Mouse (Mus musculus) hindbrain, postnatal 0 days (tissue): ENCODE results near the gene Gper1. TPM values are rescaled to one million over a fixed set of nuclear protein-coding genes. Genes with fewer than 3 reads are reported as not detected.

Experiments
- ATAC-seq: fragments of 200-750 bp; cut with Nextera tagmentation; 2 replicates; pipeline ENCODE4 v1.8.0; 2017; ENCODE audit warnings: mild to moderate bottlenecking, moderate TSS enrichment, moderate library complexity
- DNase-seq: peaks from one replicate; pipeline ENCODE4 v3.0.0-alpha.2; 2015; ENCODE audit warnings: low spot score
- H3K27ac ChIP-seq: fragments of 300-500 bp; sonication (generic); 2 replicates; pipeline ENCODE4 v1.5.1; 2014; ENCODE audit warnings: mild to moderate bottlenecking
- H3K27me3 ChIP-seq: fragments of 300-500 bp; sonication (generic); 2 replicates; pipeline ENCODE4 v1.6.1; 2014; ENCODE audit warnings: low read length, mixed read lengths; ENCODE audit not compliant: insufficient read depth
- H3K36me3 ChIP-seq: fragments of 300-500 bp; sonication (generic); 2 replicates; pipeline ENCODE4 v1.6.1; 2014; ENCODE audit warnings: low read length, mixed read lengths; ENCODE audit not compliant: insufficient read depth
- H3K4me1 ChIP-seq: fragments of 300-500 bp; sonication (generic); 2 replicates; pipeline ENCODE4 v1.6.1; 2014; ENCODE audit warnings: antibody characterized with exemption, low read length, mixed read lengths; ENCODE audit not compliant: insufficient read depth
- H3K4me2 ChIP-seq: fragments of 300-500 bp; sonication (generic); 2 replicates; pipeline ENCODE4 v1.6.1; 2014; ENCODE audit warnings: low read depth, mild to moderate bottlenecking, low read length, moderate library complexity, mixed read lengths
- H3K4me3 ChIP-seq: fragments of 300-500 bp; sonication (generic); 2 replicates; pipeline ENCODE4 v1.5.1; 2014; ENCODE audit warnings: low read length
- H3K9ac ChIP-seq: fragments of 300-500 bp; sonication (generic); replicated peaks from 2 replicates; pipeline ENCODE4 v1.6.1; 2014; ENCODE audit warnings: mild to moderate bottlenecking, low read length, moderate library complexity, mixed read lengths
- H3K9me3 ChIP-seq: fragments of 300-500 bp; sonication (generic); 2 replicates; pipeline ENCODE4 v1.6.1; 2016; ENCODE audit warnings: low read length, mixed read lengths
- CTCF ChIP-seq: IDR thresholded peaks from 2 replicates; pipeline ENCODE4 v1.5.1; 2016; ENCODE audit warnings: antibody characterized with exemption, control low read depth, low read depth
- WGBS: fragments of 180-500 bp; shearing (Covaris S2); extraction: QIAGEN DNeasy Blood & Tissue Kit; methylation state at CpG from one replicate; pipeline ENCODE4 v1.1.7; 2014; 5-methylcytosine and 5-hydroxymethylcytosine counted together
- polyA plus RNA-seq: library from polyadenylated mRNA; unstranded; fragments of >200 nt; fragmentation: Nextera tagmentation; extraction: Ambion mirVana; gene quantifications from 2 replicates; pipeline ENCODE4 v1.2.1, GENCODE M21; 2015
- total RNA-seq: library from RNA; depleted of rRNA; stranded (reverse); fragments of >200 nt; gene quantifications from 2 replicates; pipeline ENCODE4 v1.2.3, GENCODE M21; 2014

Gper1 gene
- total and polyA plus RNA-seq, 2 experiments from 2014 or later: 5.6 to 9.6 TPM

DNA sequence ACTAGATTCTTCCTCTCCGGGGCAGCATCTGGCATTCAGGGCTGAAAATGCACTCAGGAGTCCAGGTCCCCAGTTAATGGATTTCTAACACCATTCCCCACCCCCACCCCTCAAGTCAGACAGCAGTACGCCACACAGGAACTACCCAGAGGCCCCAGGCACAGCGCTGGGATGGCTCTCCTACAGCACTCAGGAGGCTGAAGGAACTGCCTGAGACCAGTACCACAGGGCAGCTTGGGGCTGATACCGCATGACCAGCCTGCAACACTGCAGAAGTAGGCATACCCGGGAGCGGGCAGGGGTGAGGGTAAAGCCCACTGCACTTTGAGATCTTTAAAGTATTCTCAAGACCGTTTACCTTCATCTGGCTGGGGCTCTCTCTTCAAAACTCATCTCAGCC is 17.5 kb upstream of the Gper1 start:
- H3K4me2 ChIP-seq: no peak overlapping the region
- ATAC-seq (no peak), DNase-seq (no peak)
- H3K4me3 ChIP-seq: no peak overlapping the region
- H3K27ac ChIP-seq: no peak overlapping the region; the same call in 1 of the 2 replicates
- no peak overlapping the region for H3K9ac ChIP-seq
- 0 out of 2 replicates have a peak, but pooled peaks cover 5% of the 10 kb centered on the region for H3K4me1 ChIP-seq
- TF ChIP-seq CTCF: no peak
- no peaks in the 10 kb centered on the region for H3K9me3 ChIP-seq
- H3K27me3 ChIP-seq: no peaks in the 10 kb centered on the region
- WGBS: 78% methylated on average over 7 of the region's 7 CpGs
- H3K36me3 ChIP-seq: no peaks in the 10 kb centered on the region

- no peak for DNase-seq
- no peaks in the 10 kb centered on the region for H3K9me3 ChIP-seq
- H3K27ac ChIP-seq: no peak overlapping the region
- H3K36me3 ChIP-seq: no peaks in the 10 kb centered on the region
- no peak overlapping the region for H3K4me2 ChIP-seq
- no peak for ATAC-seq
- no peak for TF ChIP-seq CTCF
- 0 out of 2 replicates have a peak, but pooled peaks cover 5% of the 10 kb centered on the region for H3K4me1 ChIP-seq
- 82% methylated on average over 3 of the region's 3 CpGs for WGBS
- no peak overlapping the region for H3K9ac ChIP-seq
- H3K27me3 ChIP-seq: no peaks in the 10 kb centered on the region
- H3K4me3 ChIP-seq: no peak overlapping the region
Measured at GRCm38 (mm10) chr5:139405953-139406352, 17.0 kb upstream of the Gper1 start.

GRCm38 (mm10) chr5:139407121-139407885 is 15.6 kb upstream of the Gper1 start:
- 77% methylated on average over 14 of the region's 14 CpGs for WGBS
- Histone ChIP-seq H3K27ac (no peak overlapping the region), H3K27me3 (no peaks in the 10 kb centered on the region), H3K4me2 (no peak overlapping the region), H3K4me1 (0 out of 2 replicates have a peak, but pooled peaks cover 5% of the 10 kb centered on the region), H3K4me3 (no peak overlapping the region), H3K9me3 (no peaks in the 10 kb centered on the region), H3K9ac (no peak overlapping the region), H3K36me3 (no peaks in the 10 kb centered on the region)
- no peak for TF ChIP-seq CTCF
- no peak for ATAC-seq
- peak; percentile 31 for DNase-seq

GRCm38 (mm10) chr5:139408511-139408910 is 14.4 kb upstream of the Gper1 start:
- Histone ChIP-seq H3K4me2 (no peak overlapping the region), H3K27ac (no peak overlapping the region), H3K4me3 (no peak overlapping the region), H3K4me1 (0 out of 2 replicates have a peak, but pooled peaks cover 5% of the 10 kb centered on the region), H3K9ac (no peak overlapping the region), H3K36me3 (no peaks in the 10 kb centered on the region), H3K27me3 (no peaks in the 10 kb centered on the region), H3K9me3 (no peaks in the 10 kb centered on the region)
- no peak for DNase-seq
- no peak for ATAC-seq
- TF ChIP-seq CTCF: no peak; the same call in 1 of the 2 replicates
- 75% methylated on average over 7 of the region's 7 CpGs for WGBS

DNA sequence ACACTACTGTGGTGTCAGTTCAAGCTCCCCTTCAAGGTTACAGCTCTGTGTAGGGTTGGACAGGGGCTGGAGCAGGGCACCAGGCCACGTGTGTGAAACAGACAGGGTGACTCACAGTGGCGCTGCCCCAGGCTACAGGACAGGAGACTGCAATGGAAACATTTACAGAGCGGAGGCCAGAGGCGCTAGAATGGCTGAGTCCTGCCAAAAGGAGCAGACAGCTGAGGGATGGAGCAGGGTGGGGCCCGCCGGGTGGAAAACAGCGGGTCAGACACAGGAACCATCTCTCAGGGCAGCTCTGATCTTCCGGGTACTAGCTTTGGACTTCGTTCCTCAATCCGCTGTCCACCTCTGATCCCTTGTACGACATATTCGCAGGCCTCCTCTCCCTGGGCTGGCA is 13.5 kb upstream of the Gper1 start:
- ATAC-seq (no peak), DNase-seq (no peak)
- Histone ChIP-seq H3K4me1 (0 out of 2 replicates have a peak, but pooled peaks cover 5% of the 10 kb centered on the region), H3K9ac (no peak overlapping the region), H3K27me3 (no peaks in the 10 kb centered on the region), H3K36me3 (no peaks in the 10 kb centered on the region), H3K27ac (no peak overlapping the region), H3K9me3 (no peaks in the 10 kb centered on the region), H3K4me2 (no peak overlapping the region), H3K4me3 (no peak overlapping the region)
- no peak for TF ChIP-seq CTCF
- WGBS: 62% methylated on average over 12 of the region's 12 CpGs

DNA sequence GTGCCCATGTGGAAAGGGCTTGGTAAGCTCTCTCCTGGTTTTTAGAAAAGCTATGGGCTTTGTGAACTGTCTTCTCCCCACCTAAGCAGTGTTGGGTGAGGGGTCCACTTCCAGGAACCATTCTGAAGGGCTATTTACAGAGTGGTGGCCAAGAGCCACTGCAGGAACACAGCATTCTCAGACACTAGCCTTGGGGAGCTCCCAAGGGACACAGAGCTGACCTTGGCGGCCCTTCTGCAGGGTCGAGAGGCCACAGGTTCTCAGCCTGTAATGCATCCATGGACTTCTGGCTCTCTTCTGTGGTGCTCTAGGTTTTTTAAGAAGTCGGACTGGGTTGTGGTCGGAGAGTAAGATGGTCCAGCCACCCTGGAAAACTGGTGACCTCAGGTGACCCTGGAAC is 12.9 kb upstream of the Gper1 start:
- ATAC-seq (no peak), DNase-seq (no peak)
- no peak overlapping the region for H3K9ac ChIP-seq
- no peaks in the 10 kb centered on the region for H3K36me3 ChIP-seq
- WGBS: 86% methylated on average over 4 of the region's 4 CpGs
- no peak overlapping the region for H3K4me2 ChIP-seq
- no peak for TF ChIP-seq CTCF
- H3K4me1 ChIP-seq: peaks cover 7% of the 10 kb centered on the region; the same call in 1 of the 2 replicates
- H3K27ac ChIP-seq: no peak overlapping the region
- no peaks in the 10 kb centered on the region for H3K9me3 ChIP-seq
- H3K27me3 ChIP-seq: no peaks in the 10 kb centered on the region
- H3K4me3 ChIP-seq: no peak overlapping the region

- ATAC-seq: no peak
- no peaks in the 10 kb centered on the region for H3K36me3 ChIP-seq
- DNase-seq: no peak
- no peak for TF ChIP-seq CTCF
- H3K27me3 ChIP-seq: no peaks in the 10 kb centered on the region
- H3K27ac ChIP-seq: no peak overlapping the region
- 84% methylated on average over 6 of the region's 6 CpGs for WGBS
- H3K4me2 ChIP-seq: no peak overlapping the region
- no peak overlapping the region for H3K9ac ChIP-seq
- H3K4me1 ChIP-seq: peaks cover 7% of the 10 kb centered on the region; the same call in 1 of the 2 replicates
- no peaks in the 10 kb centered on the region for H3K9me3 ChIP-seq
- no peak overlapping the region for H3K4me3 ChIP-seq
Measured at GRCm38 (mm10) chr5:139411117-139411516, 11.8 kb upstream of the Gper1 start.
